21 mouse cellular contexts compared by ENCODE assay signal in genomic region chr8:109747468-109748199, GRCm38 (mm10). TPM values are rescaled to one million over a fixed set of nuclear protein-coding genes. Genes with fewer than 3 reads are reported as not detected.
A peak's percentile ranks its signal among the peaks of the same experiment; 100 is the strongest.
DNase-seq lines count a peak whose midpoint lies in the region; ATAC-seq and TF ChIP-seq lines count a peak whose summit lies in the region.
"Had no signal": no experiment of that assay in that cellular context is flagged by ENCODE, and none has a peak within 500 bp of the region (broad histone marks: within the 10 kb centered on the region; RNA-seq: fewer than 3 reads in every experiment).

No protein-coding gene starts in this region.

- no peak for TF ChIP-seq CTCF in lung, postnatal 0 days (IDR thresholded peaks at IDR 0.05)
- no peak for TF ChIP-seq CTCF in MEL (IDR thresholded peaks at IDR 0.05 in 2 of 3, conservative IDR thresholded peaks at IDR 0.05 in 1 of 3; ENCODE audit: control insufficient read depth in 1 of 3, insufficient read depth in 1 of 3, low read depth in 2 of 3, low read length in 3 of 3, poor library complexity in 1 of 3, severe bottlenecking in 1 of 3)

- WGBS in lung, postnatal 0 days: 62% methylated on average over 10 of the region's 12 CpGs
- WGBS in hindbrain, embryonic 12.5 days: 88% methylated on average over 7 of the region's 12 CpGs

- H3K79me2 ChIP-seq in MEL (ENCODE audit: control insufficient read depth, insufficient read depth, low read length, poor library complexity): no peaks in the 10 kb centered on the region

- no peak for TF ChIP-seq POLR2A in MEL (IDR thresholded peaks at IDR 0.05; ENCODE audit: control insufficient read depth in 1 of 2, insufficient read depth in 1 of 2, low read depth in 1 of 2, low read length in 2 of 2, poor library complexity in 1 of 2)

- H3K4me2 ChIP-seq in lung, postnatal 0 days (replicated peaks; ENCODE audit: low read depth, low read length): 0 out of 2 replicates have a peak overlapping the region, but pooled peaks have one; percentile 5
- H3K4me2 ChIP-seq in hindbrain, embryonic 12.5 days (replicated peaks): no peak overlapping the region
- H3K4me2 ChIP-seq: embryonic facial prominence, embryonic 12.5 days; forebrain, embryonic 13.5 days; forebrain, embryonic 15.5 days had no signal

- no peaks in the 10 kb centered on the region for H3K36me3 ChIP-seq in lung, postnatal 0 days (ENCODE audit: insufficient read depth, low read length)
- peaks cover 0 to 6% of the 10 kb centered on the region in 2 experiments; a peak in 2 of 4 replicates for H3K36me3 ChIP-seq in MEL (ENCODE audit: control insufficient read depth in 1 of 2, insufficient read depth in 2 of 2, low read length in 2 of 2)
- no peaks in the 10 kb centered on the region for H3K36me3 ChIP-seq in hindbrain, embryonic 12.5 days
- H3K36me3 ChIP-seq: embryonic facial prominence, embryonic 10.5 days; embryonic facial prominence, embryonic 12.5 days; forebrain, embryonic 15.5 days; G1E had no signal

- H3K4me3 ChIP-seq in lung, postnatal 0 days (ENCODE audit: low read depth, low read length): no peak overlapping the region
- H3K4me3 ChIP-seq in MEL (ENCODE audit: control insufficient read depth in 1 of 2, insufficient read depth in 1 of 2, low read depth in 2 of 2, low read length in 2 of 2): no peak overlapping the region
- H3K4me3 ChIP-seq in hindbrain, embryonic 12.5 days: no peak overlapping the region
- H3K4me3 ChIP-seq: embryonic facial prominence, embryonic 10.5 days; embryonic facial prominence, embryonic 12.5 days; forebrain, embryonic 13.5 days; forebrain, embryonic 15.5 days had no signal

- H3K9ac ChIP-seq in lung, postnatal 0 days (replicated peaks; ENCODE audit: low read depth): no peak overlapping the region
- H3K9ac ChIP-seq in MEL (ENCODE audit: control insufficient read depth, low read depth, low read length, poor library complexity, severe bottlenecking): no peak overlapping the region
- no peak overlapping the region for H3K9ac ChIP-seq in hindbrain, embryonic 12.5 days
- H3K9ac ChIP-seq: embryonic facial prominence, embryonic 12.5 days; forebrain, embryonic 13.5 days; forebrain, embryonic 15.5 days; forebrain, postnatal 0 days had no signal

- peak; percentile 39 for DNase-seq in lung, postnatal 0 days (ENCODE audit: low spot score)
- DNase-seq in lung, postnatal 25 days (ENCODE audit: low spot score): no peak
- DNase-seq in MEL (ENCODE audit: low read depth, low spot score): peak; percentile 23
- no peak for DNase-seq in layer of hippocampus, adult 18-20 months (ENCODE audit: low spot score in 2 of 2)
- DNase-seq in adrenal gland, postnatal 36 days: no peak
- DNase-seq: adrenal gland, adult 2 months; adrenal gland, postnatal 10 days; adrenal gland, postnatal 25 days; cerebellum, adult 11-12 months; cerebellum, adult 2 months; cerebellum, adult 9-10 months; cerebellum, postnatal 10 days; cerebellum, postnatal 25 days; forebrain, postnatal 0 days had no signal

- H3K27me3 ChIP-seq in lung, postnatal 0 days (replicated peaks; ENCODE audit: insufficient read depth, low read length): no peaks in the 10 kb centered on the region
- no peaks in the 10 kb centered on the region for H3K27me3 ChIP-seq in MEL (ENCODE audit: control insufficient read depth in 1 of 2, insufficient read depth in 2 of 2, low read length in 2 of 2)
- H3K27me3 ChIP-seq in hindbrain, embryonic 12.5 days: no peaks in the 10 kb centered on the region
- H3K27me3 ChIP-seq: embryonic facial prominence, embryonic 12.5 days; forebrain, embryonic 13.5 days; forebrain, embryonic 15.5 days had no signal

- ATAC-seq in lung, postnatal 0 days: peak; percentile 71; the same call in 1 of the 2 replicates
- peak; percentile 14; the same call in 1 of the 2 replicates for ATAC-seq in megakaryocyte, adult 5-6 weeks (ENCODE audit: poor library complexity, severe bottlenecking)
- no peak for ATAC-seq in hindbrain, embryonic 12.5 days (ENCODE audit: low FRiP score)
- ATAC-seq: forebrain, embryonic 13.5 days; forebrain, embryonic 15.5 days; forebrain, postnatal 0 days had no signal

- H3K27ac ChIP-seq in lung, postnatal 0 days (ENCODE audit: low read length): peak overlapping the region; percentile 43; the same call in 1 of the 2 replicates
- H3K27ac ChIP-seq in MEL (ENCODE audit: control insufficient read depth, low read depth, low read length): no peak overlapping the region
- no peak overlapping the region for H3K27ac ChIP-seq in hindbrain, embryonic 12.5 days
- H3K27ac ChIP-seq: embryonic facial prominence, embryonic 10.5 days; embryonic facial prominence, embryonic 12.5 days; forebrain, embryonic 13.5 days; forebrain, embryonic 15.5 days had no signal

- no peaks in the 10 kb centered on the region for H3K9me3 ChIP-seq in lung, postnatal 0 days (ENCODE audit: low read length)
- no peaks in the 10 kb centered on the region for H3K9me3 ChIP-seq in MEL (replicated peaks; ENCODE audit: insufficient read depth, low read length)
- no peaks in the 10 kb centered on the region for H3K9me3 ChIP-seq in hindbrain, embryonic 12.5 days (replicated peaks)
- H3K9me3 ChIP-seq: embryonic facial prominence, embryonic 10.5 days; embryonic facial prominence, embryonic 12.5 days; forebrain, embryonic 13.5 days; forebrain, embryonic 15.5 days; G1E had no signal

- H3K4me1 ChIP-seq in lung, postnatal 0 days (ENCODE audit: insufficient read depth, low read depth, low read length): no peaks in the 10 kb centered on the region
- peaks cover 0 to 7% of the 10 kb centered on the region in 2 experiments; a peak in 2 of 4 replicates for H3K4me1 ChIP-seq in MEL (ENCODE audit: control insufficient read depth in 1 of 2, insufficient read depth in 2 of 2, low read length in 2 of 2)
- no peaks in the 10 kb centered on the region for H3K4me1 ChIP-seq in hindbrain, embryonic 12.5 days
- H3K4me1 ChIP-seq: embryonic facial prominence, embryonic 10.5 days; embryonic facial prominence, embryonic 12.5 days; forebrain, embryonic 13.5 days; forebrain, embryonic 15.5 days had no signal

- no peak for TF ChIP-seq RAD21 in MEL (IDR thresholded peaks at IDR 0.05; ENCODE audit: low read depth, low read length)

- peak; percentile 75 for TF ChIP-seq EP300 in lung, postnatal 0 days (IDR thresholded peaks at IDR 0.05)
- TF ChIP-seq EP300 in MEL (IDR thresholded peaks at IDR 0.05; ENCODE audit: low read depth in 1 of 2, low read length in 2 of 2): no peak

TF ChIP-seq in MEL, 35 proteins besides CTCF, POLR2A, EP300 and RAD21:
- no peak for TF ChIP-seq RCOR1 (IDR thresholded peaks at IDR 0.05; ENCODE audit: low read depth, low read length)
- TF ChIP-seq GATA1 (IDR thresholded peaks at IDR 0.05; ENCODE audit: low read depth, low read length): no peak
- no peak for TF ChIP-seq ETS1 (IDR thresholded peaks at IDR 0.05; ENCODE audit: low read depth, low read length)
- no peak for TF ChIP-seq SIN3A (IDR thresholded peaks at IDR 0.05; ENCODE audit: low read length)
- no peak for TF ChIP-seq USF2 (IDR thresholded peaks at IDR 0.05; ENCODE audit: borderline replicate concordance in 1 of 2, insufficient read depth in 1 of 2, low read depth in 1 of 2, low read length in 2 of 2)
- TF ChIP-seq ZKSCAN1 (IDR thresholded peaks at IDR 0.05; ENCODE audit: low read depth, low read length): no peak
TF ChIP-seq in MEL: peak in this region for 0.

RNA-seq across cellular contexts. Expression of gene Atxn1l, which starts 10.1 kb away (rescaled TPM):
- polyA plus RNA-seq in lung, postnatal 0 days (2015; fragmentation: Nextera tagmentation; extraction: Ambion mirVana): 3.9 and 4.8 TPM in 2 replicates
- 3.8 and 4.1 TPM in 2 replicates for total RNA-seq in MEL (2012; rRNA removed)
- 1 to 10 TPM in 1 of 2 experiments, not detected in 1; 9.5 TPM for polyA plus RNA-seq in MEL (2012; ENCODE audit: insufficient read depth in 1 of 2, insufficient read length in 2 of 2, low read depth in 1 of 2, low replicate concordance in 2 of 2, missing spikeins in 1 of 2)
- total RNA-seq in megakaryocyte, adult 5-6 weeks (2015): 14.5 and 15.0 TPM in 2 replicates
- total RNA-seq in megakaryocyte, adult 5-6 weeks (2017): 17.7 and 21.3 TPM in 2 replicates
- total RNA-seq in layer of hippocampus, adult 18-20 months (2021): 10 to 100 TPM; 40.9 to 42.1 TPM
- polyA plus RNA-seq in hindbrain, embryonic 12.5 days (2016; fragmentation: Nextera tagmentation; extraction: Ambion mirVana): 8.1 and 8.4 TPM in 2 replicates
- total RNA-seq in adrenal gland, postnatal 36 days (2021): 10 to 100 TPM; 39.2 to 50.2 TPM

RNA-seq across cellular contexts. Expression of gene Ap1g1, which starts 30.7 kb away (rescaled TPM):
- polyA plus RNA-seq in lung, postnatal 0 days (2015; fragmentation: Nextera tagmentation; extraction: Ambion mirVana): 22.4 and 24.7 TPM in 2 replicates
- 33.7 and 34.6 TPM in 2 replicates for total RNA-seq in MEL (2012; rRNA removed)
- polyA plus RNA-seq in MEL (2012; ENCODE audit: insufficient read depth in 1 of 2, insufficient read length in 2 of 2, low read depth in 1 of 2, low replicate concordance in 2 of 2, missing spikeins in 1 of 2): 100 to 1,000 TPM in 1 of 2 experiments, 10 to 100 TPM in 1; 46.6 to 456 TPM
- total RNA-seq in megakaryocyte, adult 5-6 weeks (2015): 80.6 and 85.2 TPM in 2 replicates
- total RNA-seq in megakaryocyte, adult 5-6 weeks (2017): 68.4 and 80.5 TPM in 2 replicates
- total RNA-seq in layer of hippocampus, adult 18-20 months (2021): 10 to 100 TPM; 80.6 to 84.1 TPM
- 61.5 and 70.5 TPM in 2 replicates for polyA plus RNA-seq in hindbrain, embryonic 12.5 days (2016; fragmentation: Nextera tagmentation; extraction: Ambion mirVana)
- 10 to 100 TPM; 86.6 to 96.0 TPM for total RNA-seq in adrenal gland, postnatal 36 days (2021)

RNA-seq across cellular contexts. Expression of gene Zfp821, which starts 42.3 kb away (rescaled TPM):
- polyA plus RNA-seq in lung, postnatal 0 days (2015; fragmentation: Nextera tagmentation; extraction: Ambion mirVana): 13.2 and 14.4 TPM in 2 replicates
- 5.2 and 5.5 TPM in 2 replicates for total RNA-seq in MEL (2012; rRNA removed)
- polyA plus RNA-seq in MEL (2012; ENCODE audit: insufficient read depth in 1 of 2, insufficient read length in 2 of 2, low read depth in 1 of 2, low replicate concordance in 2 of 2, missing spikeins in 1 of 2): 10 to 100 TPM in 1 of 2 experiments, not detected in 1; 10.1 TPM
- total RNA-seq in megakaryocyte, adult 5-6 weeks (2015): 4.7 and 6.0 TPM in 2 replicates
- total RNA-seq in megakaryocyte, adult 5-6 weeks (2017): 8.4 and 9.3 TPM in 2 replicates
- 10 to 100 TPM; 41.0 to 42.1 TPM for total RNA-seq in layer of hippocampus, adult 18-20 months (2021)
- polyA plus RNA-seq in hindbrain, embryonic 12.5 days (2016; fragmentation: Nextera tagmentation; extraction: Ambion mirVana): 77.0 and 80.2 TPM in 2 replicates
- total RNA-seq in adrenal gland, postnatal 36 days (2021): 10 to 100 TPM in 1 of 2 experiments, 1 to 10 TPM in 1; 9.9 to 10.9 TPM

RNA-seq across cellular contexts. Expression of gene Ist1, which starts 54.6 kb away (rescaled TPM):
- polyA plus RNA-seq in lung, postnatal 0 days (2015; fragmentation: Nextera tagmentation; extraction: Ambion mirVana): 91.3 and 105 TPM in 2 replicates
- total RNA-seq in MEL (2012; rRNA removed): 30.2 and 33.1 TPM in 2 replicates
- 100 to 1,000 TPM in 1 of 2 experiments, 10 to 100 TPM in 1; 50.4 to 126 TPM for polyA plus RNA-seq in MEL (2012; ENCODE audit: insufficient read depth in 1 of 2, insufficient read length in 2 of 2, low read depth in 1 of 2, low replicate concordance in 2 of 2, missing spikeins in 1 of 2)
- 88.7 and 95.1 TPM in 2 replicates for total RNA-seq in megakaryocyte, adult 5-6 weeks (2015)
- 97.5 and 108 TPM in 2 replicates for total RNA-seq in megakaryocyte, adult 5-6 weeks (2017)
- total RNA-seq in layer of hippocampus, adult 18-20 months (2021): 10 to 100 TPM; 87.1 to 90.9 TPM
- polyA plus RNA-seq in hindbrain, embryonic 12.5 days (2016; fragmentation: Nextera tagmentation; extraction: Ambion mirVana): 185 and 186 TPM in 2 replicates
- total RNA-seq in adrenal gland, postnatal 36 days (2021): 10 to 100 TPM; 85.7 to 89.3 TPM

Comparison
In these comparisons a context has a peak if more than half of its experiments do, and no peak if none do; other contexts are left out.
1. DNase-seq: peak in lung, postnatal 0 days (single experiment) and MEL (single experiment); none in lung, postnatal 25 days (single experiment), layer of hippocampus, adult 18-20 months (0 of 2) and adrenal gland, postnatal 36 days (0 of 2).